Mouse (Mus musculus) NIH3T3 (cell line): ENCODE measurements at regions not wholly inside any gene's neighbourhood (a gene's known extent, or its start where the extent isn't known, plus 50 kb on each side); places are given as distances from the start of the nearest gene placed in this dataset.

Experiments
- DNase-seq: peaks from one replicate; pipeline ENCODE4 v3.0.0-alpha.2; 2012; ENCODE audit warnings: low read depth

DNA sequence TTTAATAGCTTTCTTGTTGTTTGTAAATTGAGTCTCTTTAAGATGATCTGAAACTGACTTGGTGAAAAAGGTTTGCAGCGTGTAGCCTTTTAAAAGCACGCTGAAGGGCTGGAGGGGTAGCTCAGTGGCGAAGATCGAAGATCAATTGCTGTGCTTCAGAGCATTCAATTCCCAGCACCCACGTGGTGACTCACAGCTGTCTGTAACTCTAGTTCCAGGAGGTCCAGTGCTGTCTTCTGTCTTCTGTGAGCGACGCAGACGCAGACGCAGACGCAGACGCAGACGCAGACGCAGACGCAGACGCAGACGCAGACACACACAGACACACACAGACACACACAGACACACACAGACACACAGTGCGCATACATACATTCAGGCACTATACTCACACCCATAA lies 99.1 kb upstream of the Map4k3 start:
- DNase-seq: no peak

- DNase-seq: no peak
These were observed 97.9 kb upstream of the Map4k3 start for GRCm38 (mm10) chr17:80825971-80826730.

DNA sequence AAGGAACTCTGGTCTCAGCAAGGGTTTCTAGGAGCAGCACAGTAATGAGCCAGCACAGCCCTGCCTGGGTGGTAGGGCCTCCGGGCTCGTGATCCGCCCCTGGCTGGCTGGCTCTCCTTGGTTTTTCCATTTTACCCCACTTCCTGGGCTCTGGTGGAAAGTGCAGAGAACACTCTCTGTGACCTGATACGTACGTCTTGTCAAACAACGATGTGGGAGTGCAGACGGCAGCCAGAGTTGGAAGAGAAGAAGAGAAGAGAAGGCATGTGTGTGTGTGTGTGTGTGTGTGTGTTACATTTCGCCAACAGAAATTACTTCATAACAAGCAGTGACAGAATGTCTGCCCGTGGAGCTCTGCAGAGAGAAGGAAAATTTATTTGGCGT lies 97.2 kb upstream of the Map4k3 start:
- no peak for DNase-seq

DNA sequence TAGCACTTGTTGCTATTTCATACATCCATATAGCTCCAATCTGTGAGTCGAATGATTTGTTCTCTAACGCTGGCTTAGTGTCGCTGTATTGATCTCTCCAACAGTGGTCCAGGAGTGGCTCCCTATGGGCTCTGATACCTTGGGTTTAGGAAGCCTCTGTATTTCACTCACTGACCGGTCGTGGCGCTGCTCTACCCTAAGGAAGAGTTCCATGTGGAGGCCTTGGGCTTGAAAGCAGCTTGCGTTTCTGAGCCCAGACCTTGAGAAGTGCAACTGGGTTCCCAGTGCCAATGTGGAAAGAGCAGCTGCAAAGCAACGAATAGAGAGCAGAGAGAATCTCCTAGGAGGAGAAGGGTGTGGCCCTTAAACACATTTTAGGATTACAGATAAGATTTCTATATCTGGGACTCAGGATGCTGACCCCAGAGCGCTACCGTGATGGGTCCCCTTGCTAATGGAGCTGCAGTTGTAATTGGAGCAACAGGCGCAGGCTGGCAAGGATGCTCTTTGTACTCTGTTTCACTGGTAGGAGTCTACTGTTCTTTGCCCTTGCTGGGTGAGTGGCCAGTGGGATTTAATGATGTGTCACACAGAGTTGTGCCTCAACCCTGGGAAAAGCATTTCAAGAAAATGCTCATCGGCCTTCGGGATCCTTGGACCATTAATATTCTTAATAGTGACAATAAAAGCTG lies 96.7 kb upstream of the Map4k3 start:
- no peak for DNase-seq

GRCm38 (mm10) chr17:80824261-80824660 lies 96.0 kb upstream of the Map4k3 start:
- no peak for DNase-seq

DNA sequence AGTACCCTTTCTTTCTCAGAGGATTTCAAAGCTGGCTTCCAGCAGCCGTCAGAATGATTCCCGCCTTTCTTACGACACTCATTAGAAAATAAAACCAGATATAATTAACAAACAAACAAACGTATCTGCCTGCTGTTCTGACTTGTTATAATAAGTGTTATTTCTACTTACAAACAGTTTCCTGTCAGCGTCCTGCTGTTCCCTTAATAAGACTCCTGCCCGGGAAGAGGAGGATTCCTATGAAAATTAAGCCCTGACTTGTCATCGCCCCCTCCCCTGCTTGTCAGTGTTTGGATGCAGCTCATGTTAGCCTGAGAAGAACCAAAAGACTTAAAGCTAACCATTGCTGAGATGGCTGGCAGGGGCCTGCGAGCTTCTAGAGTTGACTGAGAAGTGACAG lies 92.6 kb upstream of the Map4k3 start:
- no peak for DNase-seq

- DNase-seq: no peak
These were observed 90.3 kb upstream of the Map4k3 start for GRCm38 (mm10) chr17:80818477-80819028.

- DNase-seq: peak; percentile 54
These were observed 87.5 kb upstream of the Map4k3 start for GRCm38 (mm10) chr17:80815747-80816146.

GRCm38 (mm10) chr17:80813194-80813593 lies 84.9 kb upstream of the Map4k3 start:
- no peak for DNase-seq

DNA sequence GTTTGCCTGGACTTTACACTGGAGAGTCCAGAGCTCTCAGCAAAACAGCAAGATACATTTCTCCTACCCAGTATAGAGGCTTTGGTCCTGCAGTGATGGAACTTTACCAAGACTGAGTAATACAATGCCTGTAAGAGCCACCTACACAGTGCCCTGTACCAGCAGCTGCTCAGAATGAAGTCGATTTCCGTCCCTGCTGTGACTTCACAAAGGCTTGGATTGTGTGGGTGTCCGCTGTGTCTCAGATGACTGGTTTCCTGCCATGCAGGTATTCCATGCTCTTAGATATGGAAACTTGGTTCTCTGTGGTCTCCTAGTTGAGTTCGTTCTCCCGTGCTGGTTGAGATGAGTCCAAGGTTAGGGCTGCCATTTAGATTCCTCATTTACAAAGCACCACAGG lies 81.0 kb upstream of the Map4k3 start:
- no peak for DNase-seq

DNA sequence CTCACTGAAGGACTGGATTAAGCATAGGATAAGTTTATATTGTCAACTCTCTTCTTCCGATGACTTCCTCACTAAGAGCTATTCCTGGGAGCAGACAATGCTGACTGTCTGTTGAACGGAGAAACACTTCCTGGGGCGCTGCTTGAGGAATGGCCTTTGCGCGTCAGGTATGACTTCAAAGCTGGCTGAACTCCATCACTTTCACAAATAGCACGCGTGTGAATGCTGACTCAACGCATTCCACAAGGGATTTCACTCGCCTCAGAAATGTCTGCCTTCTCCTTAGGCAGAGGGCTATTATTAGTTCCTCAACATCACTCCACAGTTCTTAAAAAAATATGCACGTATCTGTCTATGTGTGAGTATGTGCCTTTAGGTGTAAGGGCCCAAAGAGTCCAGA lies 79.8 kb upstream of the Map4k3 start:
- DNase-seq: peak; percentile 60

DNA sequence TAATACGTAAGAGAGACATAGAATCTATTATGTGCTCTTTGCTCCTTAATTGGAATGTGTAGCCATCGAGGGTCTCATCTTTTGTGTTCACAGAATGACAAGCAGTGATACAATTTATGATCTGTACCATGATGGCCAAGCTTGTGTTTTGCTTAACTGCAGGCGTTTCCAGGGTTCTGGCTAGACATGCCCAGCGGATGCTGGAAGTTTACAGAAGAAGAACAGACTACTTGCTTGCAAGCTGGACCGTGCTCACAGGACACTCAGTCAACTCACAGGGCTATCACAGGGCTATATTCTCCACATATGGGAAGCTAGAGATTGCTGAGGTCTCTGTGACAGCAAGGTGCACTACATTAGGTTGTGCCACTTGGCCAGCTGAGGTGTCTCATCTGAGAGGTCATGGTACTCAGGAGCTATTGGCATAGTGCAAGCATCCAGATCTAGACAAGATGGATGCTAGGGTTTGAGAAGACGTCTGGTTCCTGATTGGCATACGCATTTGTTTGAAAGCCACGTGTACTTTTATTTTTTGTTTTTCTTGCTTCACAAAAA lies 75.2 kb upstream of the Map4k3 start:
- no peak for DNase-seq

DNA sequence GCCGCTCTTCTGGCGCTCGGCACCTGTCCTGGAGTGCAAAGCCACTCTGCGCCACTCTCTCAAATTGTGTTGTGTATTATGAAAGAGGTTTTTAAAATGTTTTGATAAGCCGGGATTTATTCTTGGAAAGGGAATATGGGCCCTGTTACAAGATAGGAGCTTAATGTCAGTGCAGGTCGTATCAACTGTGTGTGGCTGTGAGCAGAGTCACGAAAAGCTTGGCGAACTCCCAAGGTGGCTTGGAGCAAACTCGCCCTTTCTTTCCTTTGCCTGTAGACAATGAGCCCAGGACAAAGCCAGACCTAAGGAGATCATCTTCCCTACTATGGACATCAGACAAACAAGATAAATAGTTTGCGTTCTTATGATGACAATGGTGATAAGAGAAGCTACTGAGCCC lies 74.3 kb upstream of the Map4k3 start:
- no peak for DNase-seq

DNA sequence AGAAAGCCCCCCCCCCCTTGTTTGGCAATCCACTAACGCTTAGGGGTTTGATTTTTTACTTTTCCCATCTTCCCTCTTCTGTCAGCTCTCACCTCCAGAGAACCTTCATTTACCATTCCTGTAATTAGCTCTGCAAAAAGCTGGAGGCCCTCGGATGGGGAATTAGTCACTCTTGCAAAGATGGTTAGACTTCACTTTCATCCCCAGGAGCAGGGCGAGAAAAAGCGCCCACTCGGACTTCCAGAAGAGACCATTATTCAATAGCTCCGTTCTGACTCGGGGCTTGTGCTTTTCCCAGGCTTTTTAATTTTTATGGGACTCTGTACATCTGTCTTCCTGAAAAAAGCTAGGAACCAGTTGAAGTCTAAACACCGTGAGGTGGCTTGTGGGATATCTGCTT lies 73.7 kb upstream of the Map4k3 start:
- DNase-seq: no peak

DNA sequence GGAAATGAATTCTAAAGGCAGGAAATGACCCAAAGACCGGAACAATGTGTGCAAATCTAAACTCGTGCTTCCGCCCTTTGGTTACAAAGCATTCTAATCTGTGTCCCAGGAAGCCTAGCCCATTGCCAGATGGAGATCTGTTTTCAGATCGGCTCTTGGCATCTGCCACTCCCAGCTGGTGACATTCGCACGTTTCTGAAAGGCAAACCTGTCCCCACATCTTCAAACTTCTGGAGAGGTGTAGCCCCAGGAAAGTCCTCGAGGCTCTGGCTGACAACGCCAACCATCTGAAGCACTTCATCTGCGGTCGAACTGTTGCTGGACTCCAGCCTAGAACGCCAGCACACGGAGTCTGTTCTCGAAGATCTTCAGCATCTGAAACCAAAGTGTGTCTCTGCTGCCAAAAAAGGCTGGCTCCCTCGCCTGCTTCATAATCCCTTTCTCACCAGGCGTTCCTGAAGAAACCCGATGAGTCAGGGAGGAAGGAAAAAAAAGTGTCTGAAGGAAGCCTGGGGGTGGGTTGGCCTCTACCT lies 73.2 kb upstream of the Map4k3 start:
- peak; percentile 94 for DNase-seq

DNA sequence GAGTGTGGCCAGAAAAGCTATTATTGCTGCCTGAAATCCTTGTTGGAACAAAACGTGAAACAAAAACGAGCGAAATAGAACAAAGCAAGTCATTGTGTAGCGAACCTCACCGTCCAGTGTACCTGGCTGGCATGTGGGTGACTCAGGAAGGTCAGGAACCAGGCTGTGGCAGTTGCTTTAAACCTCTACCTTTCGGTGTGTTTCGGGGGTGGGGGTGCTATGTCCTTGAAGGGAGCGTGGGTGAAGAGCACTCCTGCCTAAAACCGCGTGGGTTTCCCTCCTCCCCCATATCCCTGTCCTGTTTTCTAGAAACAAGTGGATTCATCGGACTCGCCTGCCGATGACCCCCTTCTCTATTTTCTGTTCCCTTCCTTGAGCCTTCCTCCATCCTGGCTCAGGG lies 72.6 kb upstream of the Map4k3 start:
- no peak for DNase-seq

DNA sequence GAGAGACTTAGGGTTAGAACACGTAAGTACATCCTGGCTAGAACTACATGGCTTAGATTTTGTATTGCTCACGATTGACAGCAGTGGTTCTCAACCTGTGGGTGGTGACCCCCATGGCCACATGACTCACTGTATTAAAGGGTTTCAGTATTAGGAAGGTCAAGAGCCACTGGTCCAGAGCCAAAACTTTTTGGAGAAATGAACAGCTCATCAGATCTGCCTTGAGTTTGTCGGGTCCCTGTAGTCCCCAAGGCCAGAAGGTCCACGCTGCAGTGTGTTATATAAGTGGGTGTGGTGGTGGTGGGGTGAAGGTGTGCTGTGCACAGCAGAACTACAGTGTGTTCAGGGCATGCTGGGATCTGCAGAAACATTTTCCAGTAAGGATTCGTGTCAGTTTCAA lies 72.2 kb upstream of the Map4k3 start:
- peak; percentile 51 for DNase-seq

GRCm38 (mm10) chr17:80799061-80799460 lies 70.8 kb upstream of the Map4k3 start:
- DNase-seq: no peak

GRCm38 (mm10) chr17:80798281-80798980 lies 70.1 kb upstream of the Map4k3 start:
- peak; percentile 29 for DNase-seq

GRCm38 (mm10) chr17:80796790-80797189 lies 68.5 kb upstream of the Map4k3 start:
- DNase-seq: no peak

DNA sequence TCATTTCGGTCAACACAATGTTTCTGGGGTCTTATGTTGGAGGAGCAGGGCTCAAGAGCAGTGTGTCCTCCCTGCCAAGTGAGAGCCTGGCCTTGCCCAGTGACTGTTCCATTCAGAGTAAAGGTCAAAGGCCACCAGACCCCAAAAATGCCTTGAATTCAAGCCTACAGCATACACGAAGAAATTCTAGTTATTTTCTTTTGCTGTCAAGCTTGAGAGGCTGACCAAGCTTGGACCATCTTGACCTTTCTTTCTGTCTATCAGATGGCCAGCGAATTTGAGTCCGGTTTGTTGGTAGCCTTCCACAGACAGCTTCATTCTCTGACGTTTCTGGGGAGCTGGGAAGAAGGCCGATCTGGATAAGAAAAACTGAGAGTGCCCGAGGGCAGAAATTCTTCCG lies 68.1 kb upstream of the Map4k3 start:
- no peak for DNase-seq

DNA sequence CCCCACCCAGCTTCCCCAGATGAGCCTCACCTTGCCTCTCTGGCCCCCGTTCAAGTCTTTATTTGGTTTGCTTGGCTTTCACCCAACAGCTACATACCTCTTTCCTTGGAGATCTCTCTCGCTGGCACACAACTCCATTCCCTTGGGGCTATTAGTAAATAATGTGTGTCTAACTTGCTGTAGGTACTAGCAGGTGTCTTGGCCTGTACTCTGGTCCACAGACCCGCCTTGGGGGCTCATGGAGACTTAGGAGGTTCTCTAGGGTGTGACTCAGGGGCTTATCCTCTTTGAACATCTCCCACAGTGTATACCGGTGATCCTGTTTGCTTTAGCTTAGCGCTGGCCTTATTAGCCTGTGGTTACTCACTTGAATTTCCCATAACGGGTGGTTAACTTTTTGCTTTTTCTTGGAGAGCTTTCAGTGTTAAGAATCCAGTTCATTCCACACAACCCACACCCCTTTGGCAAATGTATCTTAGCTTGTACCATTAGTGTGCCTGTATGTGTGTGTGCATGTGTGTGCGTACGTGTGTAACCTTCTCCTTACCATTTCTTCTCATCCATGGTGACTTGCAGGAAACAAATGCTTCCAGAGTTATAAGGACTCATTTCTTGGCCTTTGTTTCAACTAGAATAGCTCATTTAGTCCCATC lies 67.3 kb upstream of the Map4k3 start:
- peak; percentile 44 for DNase-seq
